Mouse (Mus musculus): ENCODE data around the gene Rmnd5b. TPM values are rescaled to one million over a fixed set of nuclear protein-coding genes. Genes with fewer than 3 reads are reported as not detected.

Rmnd5b gene
- polyA plus RNA-seq, 3 experiments from 2014 or later, result 35.7 to 40.3 (median 38.6) TPM

GRCm38 (mm10) chr11:51590002-51590401, 45.7 kb downstream of the Rmnd5b start:
- no peak for ATAC-seq

GRCm38 (mm10) chr11:51588833-51589232, 46.9 kb downstream of the Rmnd5b start:
- no peak for ATAC-seq

- no peak for ATAC-seq
Observed at GRCm38 (mm10) chr11:51587059-51587458, 48.6 kb downstream of the Rmnd5b start.

GRCm38 (mm10) chr11:51586411-51586810, 49.3 kb downstream of the Rmnd5b start:
- no peak for ATAC-seq

GRCm38 (mm10) chr11:51585608-51586252, 50.0 kb downstream of the Rmnd5b start:
- no peak for ATAC-seq

GRCm38 (mm10) chr11:51584431-51585248, 51.1 kb downstream of the Rmnd5b start, which contains the start of gene Phykpl:
Gene Phykpl (plus strand): TSS chr11:51584757.
- ATAC-seq, result peak; percentile 91

- peak; percentile 35 for ATAC-seq
Observed at GRCm38 (mm10) chr11:51584057-51584430, 51.7 kb downstream of the Rmnd5b start.

- ATAC-seq, result no peak
Observed at GRCm38 (mm10) chr11:51582713-51583112, 53.0 kb downstream of the Rmnd5b start.

- ATAC-seq, result peak; percentile 18
Observed at GRCm38 (mm10) chr11:51579024-51579423, 56.7 kb downstream of the Rmnd5b start.

GRCm38 (mm10) chr11:51577587-51577986, 58.1 kb downstream of the Rmnd5b start:
- peak; percentile 91 for ATAC-seq

- no peak for ATAC-seq
Observed at GRCm38 (mm10) chr11:51576454-51576853, 59.2 kb downstream of the Rmnd5b start.

Other genes starting within 250 kb of the Rmnd5b start
- 10 to 100 TPM; 25.2 to 33.5 (median 27.6) TPM for gene Phykpl, start 51.1 kb downstream of the Rmnd5b start, polyA plus RNA-seq (2017; shearing (Covaris generic))
- gene Hnrnpab, start 29.0 kb downstream of the Rmnd5b start, polyA plus RNA-seq (2017; shearing (Covaris generic)), result 10 to 100 TPM; 32.6 to 39.5 (median 35.5) TPM
- gene Nhp2, start 16.2 kb downstream of the Rmnd5b start, polyA plus RNA-seq (2017; shearing (Covaris generic)), result 100 to 1,000 TPM; 100 to 149 (median 102) TPM
- 1 to 10 TPM; 1.3 to 2.4 (median 1.4) TPM for gene N4bp3, start 14.9 kb upstream of the Rmnd5b start, polyA plus RNA-seq (2017; shearing (Covaris generic))
- 1 to 10 TPM in 2 of 3 experiments, under 1 TPM in 1; 0.86 to 1.5 (median 1.0) TPM for gene D930048N14Rik, start 15.1 kb upstream of the Rmnd5b start, polyA plus RNA-seq (2017; shearing (Covaris generic))
- 10 to 100 TPM; 16.8 to 30.5 (median 21.6) TPM for gene 0610009B22Rik, start 53.0 kb upstream of the Rmnd5b start, polyA plus RNA-seq (2017; shearing (Covaris generic))
- 10 to 100 TPM; 15.3 to 22.3 (median 19.0) TPM for gene Sec24a, start 127.7 kb upstream of the Rmnd5b start, polyA plus RNA-seq (2017; shearing (Covaris generic))
- gene Sar1b, start 127.8 kb upstream of the Rmnd5b start, polyA plus RNA-seq (2017; shearing (Covaris generic)), result 100 to 1,000 TPM; 128 to 162 (median 150) TPM
- 10 to 100 TPM; 14.1 to 21.5 (median 20.1) TPM for gene Jade2, start 221.8 kb upstream of the Rmnd5b start, polyA plus RNA-seq (2017; shearing (Covaris generic))

Measured in inflammation-experienced regulatory T-cells, adult 6 months (primary cell).